Mouse (Mus musculus): ENCODE measurements around the gene Rxra.

Gene Rxra

DNA sequence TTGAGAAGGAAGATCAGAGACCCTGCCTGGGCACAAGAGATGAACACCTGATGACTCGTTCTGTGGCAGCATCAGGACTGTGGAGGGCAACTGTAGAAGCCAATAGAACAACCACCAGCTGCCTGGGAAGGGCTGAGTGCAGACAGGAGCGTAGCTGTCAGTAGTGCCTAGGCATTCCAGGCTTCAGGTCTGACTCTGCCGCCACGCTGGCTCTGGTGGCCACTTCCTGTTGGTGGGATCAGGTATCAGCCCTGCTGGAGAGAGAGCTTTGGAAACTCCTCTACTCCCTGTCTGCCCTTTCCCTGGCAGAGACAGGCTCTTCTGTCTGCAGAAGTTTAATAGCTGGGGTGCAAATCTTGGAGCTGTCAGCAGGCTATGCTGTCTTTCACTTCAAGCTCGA is 93.5 kb downstream of the Rxra start:
- DNase-seq = no peak

DNA sequence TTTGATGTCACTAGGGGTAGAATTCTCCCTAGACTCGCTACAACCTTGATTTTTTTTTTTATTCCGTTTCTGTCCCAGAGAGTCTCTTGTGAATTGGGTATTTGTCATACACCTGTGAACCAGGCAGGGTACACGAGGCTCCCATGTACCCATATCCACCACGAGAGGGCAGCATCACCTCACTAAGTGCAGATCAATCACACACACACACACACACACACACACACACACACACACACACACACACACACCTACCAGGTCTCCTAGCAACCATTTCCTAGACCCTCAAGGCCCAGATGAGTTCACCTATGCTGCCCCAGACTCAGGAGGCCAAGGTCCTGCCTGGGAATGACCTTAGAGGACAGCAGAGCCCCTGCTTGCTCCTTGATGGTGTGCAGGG is 94.0 kb downstream of the Rxra start:
- DNase-seq = peak; percentile 50

DNA sequence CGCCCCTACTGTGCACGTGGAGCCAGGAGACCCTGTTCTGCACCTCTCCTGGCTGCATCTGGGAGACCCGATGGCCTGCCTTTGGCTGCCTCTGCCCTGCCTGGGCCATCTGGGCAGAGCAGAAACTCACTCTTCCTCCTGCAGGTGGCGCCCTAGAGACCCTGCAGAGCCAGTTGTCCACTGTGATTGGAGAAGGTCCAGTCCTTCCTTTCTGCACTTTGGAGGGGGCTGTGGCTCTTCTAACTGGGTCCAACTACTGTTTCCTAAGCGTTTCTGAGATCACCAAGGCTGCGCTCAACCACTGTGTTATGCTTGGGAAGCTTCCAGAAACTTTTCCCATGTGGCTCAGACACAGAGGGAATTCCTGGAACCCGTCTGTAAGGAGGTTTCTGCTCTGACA is 95.7 kb downstream of the Rxra start:
- DNase-seq = peak; percentile 57

DNA sequence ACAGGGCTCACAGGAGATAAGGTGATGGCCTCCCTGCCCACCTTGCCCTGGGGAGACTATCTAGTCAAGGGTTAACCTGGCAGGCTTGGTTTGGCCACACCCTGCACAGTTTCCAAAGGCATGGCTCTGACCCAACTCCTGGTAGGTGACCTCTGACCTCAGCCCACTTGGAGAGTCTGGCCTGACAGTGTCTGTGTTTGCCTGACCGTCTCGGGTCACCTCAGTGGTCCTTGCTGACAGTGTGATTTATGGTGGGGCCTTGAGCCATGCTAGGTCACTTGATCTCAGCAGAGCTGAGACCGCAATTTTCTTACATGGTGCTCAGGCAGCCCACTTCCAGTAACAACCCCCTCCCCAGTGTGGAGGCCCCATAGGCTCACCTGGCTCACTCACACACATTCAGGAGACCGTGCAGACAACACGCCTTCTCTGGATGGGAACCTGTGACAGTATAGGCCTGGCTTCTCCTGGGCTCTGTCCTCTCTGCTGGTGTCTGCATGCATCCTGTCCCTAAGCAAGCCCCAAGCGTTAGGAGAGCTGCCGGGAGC is 96.7 kb downstream of the Rxra start:
- no peak for DNase-seq

DNA sequence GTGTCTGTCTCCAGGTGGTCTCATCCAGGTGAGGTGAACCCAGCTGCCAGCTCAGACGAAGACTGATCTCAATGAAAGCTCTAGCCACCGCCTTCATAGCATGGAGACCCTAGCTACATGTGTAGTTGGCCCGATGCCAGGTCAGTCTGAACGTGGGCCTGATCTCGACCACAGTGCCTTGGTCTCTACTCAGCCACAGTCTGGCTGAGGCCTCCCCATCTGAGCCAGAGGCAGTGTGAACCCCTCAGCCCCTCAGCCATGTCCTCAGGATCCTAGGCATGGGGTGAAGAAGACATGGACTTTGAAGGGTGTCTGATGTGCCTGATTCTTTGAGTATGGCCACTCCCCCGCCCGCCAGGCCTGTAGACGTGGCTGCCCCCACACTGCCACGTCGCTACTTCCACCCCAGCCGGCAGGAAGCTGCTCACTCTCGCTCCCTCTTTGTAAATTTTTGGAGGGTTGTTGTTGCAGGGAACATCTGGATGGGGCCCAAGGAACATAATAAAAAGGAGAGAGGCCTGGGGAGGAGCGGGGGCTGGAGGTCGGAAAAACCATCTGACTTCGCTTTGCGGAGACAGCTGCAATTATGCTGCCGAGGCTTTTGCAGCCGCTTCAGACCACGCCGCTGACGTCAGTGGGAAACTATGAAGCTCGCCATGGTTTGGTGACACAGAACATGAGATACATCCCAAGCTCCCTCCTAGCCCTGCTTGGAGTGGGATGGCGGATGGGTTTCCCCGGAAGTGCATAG is 97.9 kb downstream of the Rxra start:
- DNase-seq = no peak

DNA sequence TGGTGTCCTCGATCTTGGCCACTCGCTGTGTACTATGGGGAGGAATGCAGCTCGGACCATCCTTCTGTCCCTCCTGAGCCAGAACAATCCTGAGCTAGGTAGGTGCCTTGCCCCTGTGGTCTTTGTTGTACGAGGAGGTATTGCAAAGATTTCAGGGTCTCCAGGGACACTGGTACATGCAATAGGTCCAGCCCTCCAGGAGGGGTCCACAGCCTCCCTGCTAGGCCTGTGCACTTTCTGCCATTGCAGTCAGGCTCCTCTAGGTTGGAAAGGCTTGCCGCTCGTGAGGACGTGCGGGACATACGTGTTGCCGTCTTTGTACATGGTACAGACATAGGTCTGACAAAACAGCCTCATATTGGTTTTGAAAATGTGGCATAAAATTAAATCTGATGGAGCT is 98.8 kb downstream of the Rxra start:
- no peak for DNase-seq

DNA sequence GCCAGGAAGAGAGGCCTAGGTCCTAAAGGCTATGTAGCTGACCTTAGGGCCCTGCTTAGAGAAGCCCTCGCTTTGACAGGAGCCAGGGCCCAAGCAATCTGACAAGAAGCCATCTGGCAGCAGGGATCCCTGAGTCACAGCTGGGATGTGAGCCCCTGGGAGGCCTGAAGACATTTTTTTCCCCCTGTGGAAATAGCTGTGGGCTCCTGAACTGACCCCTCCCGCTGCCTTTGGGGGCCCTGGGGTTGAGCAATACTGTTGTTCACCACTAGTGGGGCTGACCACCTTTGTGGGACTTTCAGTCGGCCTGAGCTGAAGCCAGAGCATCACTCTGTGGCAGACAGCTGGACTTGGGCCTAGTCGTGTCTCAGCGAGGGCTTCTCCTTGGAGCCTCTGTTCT is 99.4 kb downstream of the Rxra start:
- no peak for DNase-seq

DNA sequence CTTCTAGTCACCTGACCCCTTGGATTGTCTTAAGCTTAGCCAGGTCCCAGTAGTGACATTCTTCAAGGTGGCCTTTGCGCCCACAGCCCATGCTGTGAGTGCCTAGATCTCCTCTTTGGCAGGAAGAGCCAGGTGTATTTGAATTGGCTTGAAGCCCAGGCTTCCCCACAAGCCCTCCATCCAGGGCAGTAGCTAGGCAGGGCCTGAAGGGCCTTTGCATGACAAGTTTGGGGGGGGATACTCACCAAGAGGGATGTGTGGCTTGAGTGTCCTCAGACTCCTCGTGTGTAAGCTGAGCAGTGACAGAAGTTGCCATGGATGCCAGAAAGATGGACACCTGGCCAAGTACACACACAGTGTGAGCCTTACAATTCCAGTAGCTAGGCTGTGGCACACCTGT is 101.5 kb downstream of the Rxra start:
- no peak for DNase-seq

DNA sequence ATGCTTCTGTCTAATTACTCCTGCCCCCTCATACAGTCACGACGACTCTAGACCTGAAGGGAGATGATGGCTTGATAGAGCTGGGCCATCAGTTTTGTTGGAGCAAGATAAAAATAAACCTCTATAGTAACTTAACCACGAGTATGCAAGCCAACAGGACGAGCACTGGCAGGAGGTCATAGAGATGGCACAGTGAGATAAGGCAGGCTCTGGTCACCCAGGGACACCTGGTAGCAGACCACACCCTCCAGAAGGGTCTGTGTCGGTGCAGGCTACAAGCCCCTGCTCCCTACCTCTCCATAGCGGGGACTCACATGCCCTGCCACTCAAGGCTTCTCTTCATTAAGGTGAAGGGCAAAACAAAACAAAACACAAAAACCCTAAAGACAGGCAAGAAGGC is 102.0 kb downstream of the Rxra start:
- DNase-seq = no peak

DNA sequence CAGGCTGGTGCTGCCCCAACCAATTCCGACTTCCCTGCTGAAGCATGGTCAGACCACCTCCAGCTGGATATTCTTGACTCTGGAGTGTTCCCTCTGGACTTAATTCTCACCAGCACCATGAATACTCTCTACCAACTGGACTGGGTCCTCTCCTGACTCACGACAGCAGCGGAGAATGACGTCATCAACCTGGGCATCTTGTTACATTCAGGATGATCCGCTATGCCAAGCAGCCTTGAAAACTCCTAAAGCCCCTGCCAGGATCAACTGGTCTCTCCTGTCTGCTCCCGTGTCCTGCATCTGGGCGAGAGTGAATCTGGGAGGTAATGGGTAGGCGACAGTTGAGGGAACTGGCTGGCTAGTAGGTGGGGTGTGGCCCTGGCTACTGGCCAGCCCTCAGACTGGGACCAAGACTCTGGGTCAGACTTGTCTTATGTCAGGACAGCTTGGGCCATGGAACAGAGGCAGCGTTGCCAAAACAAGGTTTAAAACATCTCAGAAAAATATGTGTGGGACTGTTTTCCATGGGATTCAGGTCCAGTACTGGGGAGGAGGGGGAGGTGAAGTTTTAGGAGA is 103.1 kb downstream of the Rxra start:
- no peak for DNase-seq

DNA sequence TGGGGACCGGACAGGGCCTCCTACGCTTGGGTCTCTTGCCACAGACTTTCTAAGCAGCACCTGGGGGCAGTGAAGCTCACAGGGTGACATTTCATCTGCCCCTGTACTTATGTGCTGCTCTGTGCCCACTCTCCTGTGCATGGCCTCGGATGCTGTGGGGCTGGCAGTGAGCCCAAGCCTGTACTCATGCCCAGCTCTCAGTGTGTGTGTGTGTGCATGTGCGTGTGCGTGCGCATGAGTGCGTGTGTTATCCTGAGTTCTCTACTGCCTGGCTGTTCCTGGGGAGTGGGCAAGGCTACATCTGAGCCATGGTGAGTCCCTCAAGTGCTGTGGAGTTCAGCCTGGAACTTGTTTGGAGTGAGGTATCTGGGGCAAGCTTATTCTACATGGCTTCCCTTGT is 103.9 kb downstream of the Rxra start:
- no peak for DNase-seq

DNA sequence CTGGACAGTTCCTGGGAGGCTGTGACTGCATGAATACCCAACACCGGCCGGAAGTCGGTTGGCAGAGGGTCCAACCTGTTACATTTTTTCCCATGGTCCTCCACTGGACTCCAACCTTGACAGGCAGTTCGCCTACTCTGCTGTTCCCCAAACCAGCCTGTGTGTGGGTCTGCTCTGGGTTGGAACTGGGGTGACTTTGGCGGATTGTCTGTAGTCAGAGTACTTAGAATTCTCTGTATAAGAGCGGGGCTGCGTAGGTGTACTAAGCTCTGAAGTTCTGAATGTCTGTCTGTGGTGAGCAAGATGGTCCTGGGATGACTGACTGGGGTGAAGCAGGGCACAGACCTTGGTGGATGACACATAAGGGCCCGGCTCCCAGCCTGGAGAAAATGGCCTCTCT is 109.1 kb downstream of the Rxra start:
- DNase-seq = no peak

DNA sequence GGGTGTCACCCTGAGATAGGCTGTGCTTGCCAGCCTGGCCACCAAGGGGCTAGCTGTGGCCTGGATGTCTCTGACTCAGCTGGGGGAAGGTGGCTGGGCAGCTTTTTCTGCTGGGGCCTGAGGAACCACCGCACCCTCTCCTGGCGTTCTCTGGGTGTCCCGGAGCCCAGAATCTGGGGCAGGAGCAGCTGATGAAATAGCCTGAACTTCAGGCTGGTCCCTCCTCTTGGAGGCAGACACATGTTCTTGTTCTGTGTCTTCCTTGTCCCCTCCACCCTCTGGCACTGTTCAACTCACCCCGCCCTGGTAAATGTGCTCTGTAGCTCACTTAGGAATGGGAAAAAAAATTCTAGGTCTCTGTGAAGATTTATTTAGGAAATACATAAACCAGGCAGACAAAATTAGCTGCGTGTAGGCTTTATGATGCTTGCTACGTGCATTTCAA is 109.8 kb downstream of the Rxra start:
- no peak for DNase-seq

DNA sequence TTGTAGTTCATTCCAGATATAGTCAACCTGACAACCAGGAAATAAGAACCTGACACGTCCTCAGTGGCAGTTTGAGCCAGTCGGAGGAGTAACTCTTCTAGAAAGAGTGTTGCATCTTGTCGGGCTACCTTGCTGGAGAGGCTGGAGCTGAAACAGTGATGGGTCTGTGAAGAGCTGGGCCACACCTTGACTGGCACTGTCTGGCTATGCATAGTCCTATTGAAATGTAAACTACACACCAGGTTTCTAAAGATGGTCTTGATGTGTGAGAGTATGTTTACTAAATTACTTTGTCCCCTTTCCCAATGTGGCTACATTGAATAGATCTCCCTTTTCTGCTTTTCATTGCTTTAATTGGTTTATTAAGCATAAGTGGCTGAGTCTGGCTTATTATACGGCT is 115.3 kb downstream of the Rxra start:
- no peak for DNase-seq

DNA sequence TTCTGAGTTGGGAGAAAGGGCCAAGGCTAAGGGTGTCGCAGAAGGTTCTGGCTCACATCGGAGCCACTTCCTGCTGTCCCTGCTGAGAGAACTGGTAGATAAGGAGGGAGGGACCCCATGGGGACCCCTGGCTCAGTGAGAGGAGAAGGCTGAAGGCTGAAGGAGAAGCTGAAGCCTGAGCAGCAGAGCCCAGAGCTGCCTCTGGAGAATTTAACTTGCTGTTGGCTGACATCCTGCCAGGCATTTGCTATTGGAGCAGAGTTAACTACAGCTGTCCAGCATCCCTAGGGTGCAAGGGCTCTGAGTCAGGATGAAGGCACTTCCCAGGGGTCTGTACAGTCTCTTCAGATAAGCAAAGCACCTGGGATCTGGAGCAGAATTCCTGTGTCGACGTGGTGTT is 122.8 kb downstream of the Rxra start:
- no peak for DNase-seq

DNA sequence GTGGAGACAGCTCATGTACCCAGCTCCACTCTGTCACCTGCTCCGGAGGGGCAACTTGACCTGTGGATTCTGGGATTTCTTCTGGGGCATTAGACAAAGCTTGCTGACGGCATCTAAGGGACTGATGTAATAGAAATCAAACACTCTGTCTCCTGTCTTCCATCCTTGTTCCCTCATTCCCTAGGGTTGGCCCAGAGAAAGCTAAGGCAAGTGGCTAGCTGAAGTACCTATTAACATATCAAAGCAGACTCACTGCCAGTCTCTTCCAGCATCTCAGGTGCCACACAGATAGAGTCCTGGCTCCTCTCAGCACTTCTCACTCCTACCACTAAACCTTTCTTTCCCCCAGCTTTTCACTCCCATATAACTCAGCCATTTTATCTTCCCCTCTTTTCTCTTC is 124.8 kb downstream of the Rxra start:
- DNase-seq = no peak

DNA sequence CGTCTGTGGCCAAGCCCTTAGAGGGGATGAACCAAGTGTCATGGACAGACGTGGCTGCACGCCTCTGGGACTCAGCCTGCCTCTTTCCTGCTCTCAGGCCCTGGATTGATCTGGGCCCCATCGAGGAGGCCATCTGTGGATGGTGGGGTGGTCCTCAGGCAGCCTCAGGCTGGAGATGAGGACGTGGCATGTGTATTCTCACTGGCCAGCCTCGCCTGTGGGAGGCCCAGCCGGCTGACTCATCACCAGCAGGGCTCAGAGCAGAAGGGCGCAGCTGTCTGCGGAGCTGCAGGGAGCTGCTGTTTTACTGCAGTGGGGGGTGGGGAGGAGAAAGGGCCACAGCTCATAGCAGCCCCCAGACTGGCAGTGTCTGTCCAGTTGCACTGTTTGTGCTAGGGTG is 126.3 kb downstream of the Rxra start:
- DNase-seq = no peak

DNA sequence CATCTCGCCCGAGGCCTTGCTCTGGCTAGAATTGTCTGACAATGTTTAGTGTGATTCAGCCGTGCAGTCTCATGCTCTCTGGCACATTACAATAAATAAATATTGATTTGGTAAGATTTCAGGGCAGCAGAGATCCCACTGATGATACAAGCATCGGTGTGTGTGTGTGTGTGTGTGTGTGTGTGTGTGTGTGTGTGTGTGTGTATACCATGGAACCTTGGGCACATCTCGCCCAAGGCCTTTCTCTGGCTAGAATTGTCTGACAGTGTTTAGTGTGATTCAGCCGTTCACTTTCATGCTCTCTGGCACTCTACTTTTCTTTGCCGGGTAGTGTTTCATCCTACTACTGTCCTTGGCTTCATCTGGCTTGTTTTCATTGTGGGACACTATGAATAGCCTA is 130.5 kb downstream of the Rxra start:
- DNase-seq = no peak

DNA sequence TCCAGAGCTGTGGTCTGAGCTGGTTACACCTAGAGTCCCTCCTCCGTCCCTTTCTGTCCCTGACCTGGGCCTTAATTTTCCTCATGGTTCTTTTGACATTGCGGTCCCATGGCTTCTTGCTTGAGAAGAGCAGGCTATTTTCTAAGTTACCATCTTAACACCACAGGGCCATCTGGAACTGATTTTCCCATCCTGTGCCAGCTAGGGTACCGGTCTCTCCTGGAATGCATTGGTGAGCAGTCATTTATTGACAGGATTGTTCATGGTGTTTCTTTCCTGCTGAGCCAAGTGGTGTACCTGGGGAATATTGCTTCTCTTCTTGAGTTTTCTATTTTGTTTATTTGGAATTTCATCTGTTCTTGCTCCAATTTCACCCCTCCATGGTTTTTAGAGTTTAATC is 131.4 kb downstream of the Rxra start:
- no peak for DNase-seq

DNA sequence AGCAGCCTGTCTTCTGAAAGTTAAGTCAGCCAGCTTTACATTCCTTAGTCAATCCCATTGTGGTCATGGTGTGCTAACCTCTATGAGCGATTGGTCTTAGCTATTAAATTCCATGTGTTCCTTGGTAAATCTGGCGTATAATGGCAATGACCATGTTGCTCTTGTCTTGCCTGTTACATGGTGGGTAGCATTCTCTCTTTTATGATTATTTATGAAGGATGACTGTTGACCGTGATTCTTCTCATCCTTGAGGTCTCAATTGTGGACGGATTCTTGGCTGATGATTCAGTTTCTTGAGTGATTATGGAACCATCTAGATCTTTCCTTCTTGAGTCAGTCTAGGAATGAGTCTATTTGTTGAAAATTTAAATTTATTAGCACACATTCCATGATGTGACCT is 133.7 kb downstream of the Rxra start:
- DNase-seq = no peak

Measured in cerebellum, adult 9-11 months (tissue).